Mouse (Mus musculus) thymus, postnatal 4 days (tissue): Measurements from ENCODE around the gene Gm5795.
"Not testable (repeated sequence)": the region's sequence is repeated elsewhere in the genome, so short reads cannot be mapped to it uniquely, and the experiment has no call there.

Experiments used
- DNase-seq: peaks from one replicate; pipeline ENCODE4 v3.0.0; 2021

Gm5795 gene

GRCm38 (mm10) chr14:3187955-3188354 lies at the start of gene Gm5795:
Gene Gm5795 (plus strand): TSS chr14:3188255.
- DNase-seq = not testable (repeated sequence)

GRCm38 (mm10) chr14:3208272-3209152 lies 20.5 kb downstream of the Gm5795 start, which contains the start of gene D830030K20Rik:
Gene D830030K20Rik (plus strand): TSS chr14:3208488.
- not testable (repeated sequence) for DNase-seq

- DNase-seq = peak; percentile 3
Measured at GRCm38 (mm10) chr14:3209367-3209766, 21.3 kb downstream of the Gm5795 start.
